Mouse (Mus musculus) bone marrow, adult 2 months (tissue): ENCODE measurements around the gene Shpk. TPM values are rescaled to one million over a fixed set of nuclear protein-coding genes. Genes with fewer than 3 reads are reported as not detected.

ENCODE experiments used
- H3K27ac ChIP-seq: fragments of 200-500 bp; 2 replicates; pipeline ENCODE4 v1.5.1; 2012; ENCODE audit warnings: low read depth, mild to moderate bottlenecking, control low read depth, inconsistent platforms, low read length; ENCODE audit not compliant: control insufficient read depth, poor library complexity, insufficient read depth
- H3K4me1 ChIP-seq: fragments of 200-500 bp; 2 replicates; pipeline ENCODE4 v1.6.1; 2011; ENCODE audit warnings: low read length; ENCODE audit not compliant: control insufficient read depth, insufficient read depth
- H3K4me3 ChIP-seq: fragments of 200-500 bp; replicated peaks from 2 replicates; pipeline ENCODE3; 2011; ENCODE audit warnings: mild to moderate bottlenecking, low read depth, low read length, control low read depth; ENCODE audit not compliant: control insufficient read depth
- CTCF ChIP-seq: fragments of 200-500 bp; IDR thresholded peaks from 2 replicates; pipeline ENCODE4 v1.5.1; 2011; ENCODE audit warnings: low read length, control low read depth; ENCODE audit not compliant: control insufficient read depth, insufficient read depth
- POLR2A ChIP-seq: fragments of 200-500 bp; IDR thresholded peaks from 2 replicates; pipeline ENCODE4 v1.6.1; 2011; ENCODE audit warnings: low read depth, mild to moderate bottlenecking, control low read depth, low read length, borderline replicate concordance; ENCODE audit not compliant: control insufficient read depth
- WGBS: fragments of 180-500 bp; shearing (Covaris S2); methylation state at CpG from one replicate; pipeline ENCODE4 v1.1.7; 2018; 5-methylcytosine and 5-hydroxymethylcytosine counted together
- polyA plus RNA-seq: library from polyadenylated mRNA; stranded (reverse); fragments of >200 nt; gene quantifications from 2 replicates; pipeline ENCODE4 v1.2.4, GENCODE M21; 2011; ENCODE audit warnings: low replicate concordance; ENCODE audit not compliant: missing spikeins, insufficient read depth, insufficient read length

Gene Shpk
- polyA plus RNA-seq, 1 experiment, result 1.4 TPM

GRCm38 (mm10) chr11:73169231-73169630, 30.0 kb upstream of the Shpk start:
- Histone ChIP-seq H3K4me1 (no peaks in the 10 kb centered on the region), H3K4me3 (no peak overlapping the region), H3K27ac (no peak overlapping the region)
- 45% methylated on average over 4 of the region's 4 CpGs for WGBS
- TF ChIP-seq CTCF (peak; percentile 51), POLR2A (no peak)

- no peak for TF ChIP-seq CTCF
- TF ChIP-seq POLR2A, result no peak
- 62% methylated on average over 5 of the region's 5 CpGs for WGBS
- H3K27ac ChIP-seq, result no peak overlapping the region
- no peaks in the 10 kb centered on the region; the same call in 1 of the 2 replicates for H3K4me1 ChIP-seq
- no peak overlapping the region for H3K4me3 ChIP-seq
Measured at GRCm38 (mm10) chr11:73172186-73172585, 27.1 kb upstream of the Shpk start.

- Histone ChIP-seq H3K27ac (no peak overlapping the region), H3K4me3 (peak overlapping the region; percentile 30), H3K4me1 (no peaks in the 10 kb centered on the region; the same call in 1 of the 2 replicates)
- TF ChIP-seq POLR2A, result no peak
- no peak for TF ChIP-seq CTCF
- 33% methylated on average over 8 of the region's 8 CpGs for WGBS
Measured at GRCm38 (mm10) chr11:73175612-73176011, 23.6 kb upstream of the Shpk start.

- peak overlapping the region; percentile 92 for H3K4me3 ChIP-seq
- peak overlapping the region; percentile 62 for H3K27ac ChIP-seq
- TF ChIP-seq POLR2A, result no peak
- TF ChIP-seq CTCF, result no peak
- WGBS, result under 1% methylated on average over 15 of the region's 15 CpGs
- no peaks in the 10 kb centered on the region; the same call in 1 of the 2 replicates for H3K4me1 ChIP-seq
Measured at GRCm38 (mm10) chr11:73176186-73176585, 23.1 kb upstream of the Shpk start.

- Histone ChIP-seq H3K4me3 (peak within 1 kb of the TSS; percentile 92), H3K4me1 (no peaks in the 10 kb centered on the region; the same call in 1 of the 2 replicates), H3K27ac (peak within 1 kb of the TSS; percentile 62)
- TF ChIP-seq CTCF, result no peak
- peak; percentile 54; the same call in 1 of the 2 replicates for TF ChIP-seq POLR2A
- WGBS, result under 1% methylated on average over 81 of the region's 81 CpGs
Measured at GRCm38 (mm10) chr11:73176608-73177508, 22.4 kb upstream of the Shpk start, which contains the start of the genes Emc6 and Tax1bp3. Gene Emc6 (minus strand): TSS chr11:73177037. Gene Tax1bp3 (plus strand): TSS chr11:73177083.

GRCm38 (mm10) chr11:73177509-73177875, 21.8 kb upstream of the Shpk start:
- no peaks in the 10 kb centered on the region; the same call in 1 of the 2 replicates for H3K4me1 ChIP-seq
- TF ChIP-seq CTCF (no peak), POLR2A (no peak)
- H3K4me3 ChIP-seq, result peak overlapping the region; percentile 79
- H3K27ac ChIP-seq, result peak overlapping the region; percentile 44
- WGBS, result under 1% methylated on average over 28 of the region's 28 CpGs

- no peaks in the 10 kb centered on the region; the same call in 1 of the 2 replicates for H3K4me1 ChIP-seq
- TF ChIP-seq POLR2A (no peak), CTCF (no peak)
- WGBS, result 31% methylated on average over 2 of the region's 2 CpGs
- H3K4me3 ChIP-seq, result peak overlapping the region; percentile 79
- H3K27ac ChIP-seq, result no peak overlapping the region
Measured at GRCm38 (mm10) chr11:73177895-73178294, 21.4 kb upstream of the Shpk start.

- H3K27ac ChIP-seq, result 0 out of 2 replicates have a peak overlapping the region, but pooled peaks have one; percentile 1
- 54% methylated on average over 10 of the region's 10 CpGs for whole genome bisulfite sequencing
- peaks cover 3% of the 10 kb centered on the region for H3K4me1 ChIP-seq
- TF ChIP-seq POLR2A (no peak), CTCF (no peak)
- no peak overlapping the region for H3K4me3 ChIP-seq
Measured at GRCm38 (mm10) chr11:73185872-73186615, 13.2 kb upstream of the Shpk start.
